Mouse (Mus musculus) fat pad, adult 2 months (tissue): ENCODE measurements around the gene Smtn.

Experiments used
- DNase-seq: peaks from one replicate; pipeline ENCODE4 v3.0.0-alpha.2; 2011; ENCODE audit warnings: low read depth, low spot score; ENCODE audit errors: extremely low read depth

Gene Smtn

DNA sequence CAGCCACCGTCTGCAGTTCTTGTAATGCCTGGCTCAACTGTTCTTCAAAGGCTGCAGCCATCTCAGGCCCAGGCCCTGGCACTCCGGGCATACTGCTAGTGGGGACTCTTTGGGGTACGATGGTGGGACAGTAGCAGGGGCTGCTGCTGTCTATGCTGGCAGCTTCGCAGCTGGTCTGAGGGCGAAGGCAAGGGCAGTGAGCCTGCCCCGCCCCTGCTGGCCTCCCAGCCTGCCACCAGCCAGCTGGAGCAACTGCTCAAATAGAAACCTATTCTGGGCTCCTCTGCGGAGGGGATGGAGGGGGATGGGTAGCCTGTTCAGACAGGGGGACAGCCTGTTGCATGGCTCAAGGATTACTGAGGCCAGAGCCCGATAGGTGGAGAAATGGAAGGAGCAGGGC lies 12.6 kb downstream of the Smtn start:
- DNase-seq = no peak

GRCm38 (mm10) chr11:3526979-3527738 lies 13.3 kb downstream of the Smtn start:
- no peak for DNase-seq

GRCm38 (mm10) chr11:3526207-3526606 lies 14.2 kb downstream of the Smtn start:
- no peak for DNase-seq

DNA sequence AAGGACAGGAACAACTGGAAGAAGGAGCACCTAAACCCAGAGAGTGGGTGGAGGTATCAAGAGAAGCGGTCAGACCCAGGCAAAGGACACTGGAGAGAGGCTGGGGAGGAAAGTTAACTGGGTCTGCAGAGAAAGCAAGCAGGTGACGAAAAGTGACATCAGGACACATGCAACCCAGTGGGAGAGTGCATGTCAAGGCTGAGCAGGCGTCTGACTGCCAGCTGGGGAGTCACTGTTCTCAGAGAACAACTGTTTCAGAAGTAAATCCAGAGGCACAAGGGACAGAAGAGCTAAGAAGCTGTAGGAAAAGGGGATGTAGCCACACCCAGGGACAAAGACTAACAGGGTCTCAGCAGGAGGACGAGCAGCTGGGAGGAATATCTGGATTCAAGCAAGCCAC lies 14.9 kb downstream of the Smtn start:
- no peak for DNase-seq

GRCm38 (mm10) chr11:3523840-3524582 lies 16.4 kb downstream of the Smtn start:
- no peak for DNase-seq

DNA sequence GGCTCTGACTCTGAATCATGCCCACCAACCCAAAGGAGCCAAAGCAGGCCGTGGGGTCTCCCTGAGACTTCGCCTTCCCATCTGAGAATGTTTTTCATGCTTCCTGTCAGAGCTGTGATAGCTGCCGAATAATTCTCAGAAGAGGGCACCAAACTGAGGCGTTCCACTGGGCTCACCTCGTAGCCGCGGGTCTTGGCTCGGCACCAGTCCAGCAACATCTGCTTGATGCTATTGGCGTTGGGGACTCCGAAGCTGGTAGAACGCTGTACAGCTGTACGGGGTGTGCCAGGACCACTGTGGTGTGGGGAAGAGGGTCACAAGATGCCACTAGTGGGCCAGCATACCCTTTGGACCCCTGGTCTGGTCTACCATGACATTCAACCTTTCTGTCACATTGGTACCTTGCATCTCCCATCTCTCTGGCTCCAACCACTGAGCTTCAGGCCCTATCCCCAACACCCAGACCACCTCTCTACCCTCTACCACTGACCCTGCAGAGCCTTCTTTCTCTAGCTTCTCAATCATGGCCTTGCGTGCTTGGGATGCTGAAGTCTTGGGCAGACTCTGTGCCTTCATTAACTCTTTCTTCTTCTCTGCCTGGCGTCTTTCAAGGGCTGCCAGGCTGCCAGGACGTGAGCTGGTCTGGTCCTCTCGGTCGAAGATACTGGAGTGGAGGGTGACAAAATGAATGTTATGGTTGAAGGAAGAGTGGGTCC lies 18.0 kb downstream of the Smtn start:
- no peak for DNase-seq

GRCm38 (mm10) chr11:3521339-3522224 lies 18.8 kb downstream of the Smtn start:
- no peak for DNase-seq

- DNase-seq = no peak
These were observed 19.5 kb downstream of the Smtn start for GRCm38 (mm10) chr11:3520919-3521318.

GRCm38 (mm10) chr11:3519756-3520398 lies 20.5 kb downstream of the Smtn start:
- DNase-seq = no peak

GRCm38 (mm10) chr11:3519051-3519726 lies 21.2 kb downstream of the Smtn start:
- no peak for DNase-seq

DNA sequence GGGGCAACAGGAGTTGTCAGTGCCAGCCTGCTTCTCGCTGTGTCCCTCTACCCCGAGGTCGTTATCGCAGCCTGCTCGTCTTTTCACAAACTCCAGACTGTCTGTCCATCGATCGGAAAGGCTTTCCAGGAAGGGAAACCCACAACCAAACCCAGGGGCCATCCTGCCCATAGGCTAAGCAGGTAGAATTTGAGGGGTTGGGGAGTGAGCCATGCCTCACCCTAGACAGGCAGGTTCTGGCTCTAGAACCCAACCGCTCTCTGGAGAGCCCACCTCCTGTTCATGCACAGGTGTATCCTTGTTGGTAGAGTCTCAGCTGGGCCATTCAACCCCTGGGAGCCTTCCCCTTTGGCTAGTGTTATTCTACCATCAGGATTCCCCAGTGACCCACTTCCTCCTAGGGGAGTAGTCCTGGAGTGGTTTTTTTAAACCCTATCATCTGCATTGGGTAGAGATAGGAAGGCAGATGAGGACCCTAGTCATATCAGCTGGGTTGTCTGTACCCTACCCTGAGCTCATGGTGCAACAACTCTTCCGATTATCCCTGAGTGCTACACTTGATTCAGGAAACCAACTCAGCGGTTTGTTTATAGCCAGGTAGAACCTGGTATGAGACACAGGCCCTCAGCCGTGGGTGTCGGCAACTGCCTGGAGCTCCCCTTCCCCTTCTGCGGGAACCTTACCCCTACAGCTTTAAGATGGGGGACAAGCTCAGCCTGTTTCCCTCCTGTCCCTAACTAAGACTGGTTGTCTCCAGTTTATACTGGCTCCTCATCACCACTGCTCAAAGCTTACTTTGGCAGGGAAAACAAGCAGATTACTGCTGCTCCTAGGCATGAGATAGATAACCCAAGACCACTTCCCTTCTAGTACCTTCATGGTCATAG lies 22.3 kb downstream of the Smtn start:
- no peak for DNase-seq

GRCm38 (mm10) chr11:3516859-3517845 lies 23.3 kb downstream of the Smtn start:
- no peak for DNase-seq

DNA sequence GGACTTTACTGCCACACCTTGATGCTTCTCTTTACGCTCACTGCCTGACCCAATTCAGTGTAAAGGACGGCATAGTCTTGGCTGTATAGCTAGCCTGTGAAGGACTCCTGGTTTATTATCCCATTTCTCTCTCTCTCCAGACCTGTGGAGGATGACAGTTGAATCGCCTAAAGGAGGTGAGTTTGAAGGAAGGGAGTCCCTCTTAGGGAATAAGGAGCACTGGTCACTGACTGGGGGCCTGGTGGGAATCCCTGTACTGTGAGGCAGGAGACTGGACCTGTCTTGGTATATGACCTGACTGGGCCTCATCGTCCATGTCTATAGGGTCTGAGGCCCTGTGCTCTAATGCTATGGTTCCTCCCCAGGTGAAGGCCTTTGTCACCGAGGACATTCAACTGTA lies 24.3 kb downstream of the Smtn start:
- DNase-seq = no peak

DNA sequence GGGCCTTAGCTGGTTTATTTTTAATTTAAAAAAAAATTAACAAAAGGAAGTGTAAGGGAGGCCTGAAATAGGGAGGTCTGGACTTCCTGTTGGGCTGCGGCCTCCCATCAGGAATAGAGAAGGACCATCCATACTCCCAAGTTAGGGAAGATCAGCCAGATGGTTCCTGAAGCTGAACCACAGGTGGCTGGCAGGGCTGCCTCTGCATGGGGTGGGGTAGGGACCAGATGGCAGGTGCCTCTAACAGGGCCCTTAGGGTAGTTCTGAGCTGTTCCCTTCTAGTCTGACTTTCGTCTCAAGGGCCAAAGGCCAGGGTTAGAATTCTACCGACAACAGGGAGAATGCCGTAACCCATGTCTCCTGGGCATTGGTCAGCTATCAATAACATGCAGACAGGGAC lies 24.8 kb downstream of the Smtn start:
- DNase-seq = no peak

DNA sequence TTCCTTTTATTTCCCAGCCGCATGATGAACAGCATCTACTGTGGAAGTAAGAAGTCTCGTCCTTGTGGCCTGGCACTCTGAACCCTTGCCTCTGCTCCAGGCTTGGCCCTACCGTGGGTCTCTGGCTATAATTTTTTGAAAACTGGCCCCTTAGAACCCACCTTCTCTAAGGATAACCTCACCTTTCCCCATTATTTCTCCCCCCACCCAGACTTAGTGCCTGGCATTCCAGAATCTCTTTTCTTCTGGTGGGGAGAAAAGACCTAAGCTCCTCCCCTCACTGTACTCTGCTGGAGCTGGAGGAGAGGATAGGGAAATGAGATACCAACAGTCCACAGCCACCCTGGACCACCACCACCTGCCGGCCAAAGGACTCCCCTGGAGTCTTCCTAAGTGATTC lies 25.2 kb downstream of the Smtn start:
- no peak for DNase-seq

GRCm38 (mm10) chr11:3514529-3515054 lies 25.8 kb downstream of the Smtn start, which contains the start of gene Selenom:
Gene Selenom, plus strand, starts transcription at chr11:3514684.
- no peak for DNase-seq

DNA sequence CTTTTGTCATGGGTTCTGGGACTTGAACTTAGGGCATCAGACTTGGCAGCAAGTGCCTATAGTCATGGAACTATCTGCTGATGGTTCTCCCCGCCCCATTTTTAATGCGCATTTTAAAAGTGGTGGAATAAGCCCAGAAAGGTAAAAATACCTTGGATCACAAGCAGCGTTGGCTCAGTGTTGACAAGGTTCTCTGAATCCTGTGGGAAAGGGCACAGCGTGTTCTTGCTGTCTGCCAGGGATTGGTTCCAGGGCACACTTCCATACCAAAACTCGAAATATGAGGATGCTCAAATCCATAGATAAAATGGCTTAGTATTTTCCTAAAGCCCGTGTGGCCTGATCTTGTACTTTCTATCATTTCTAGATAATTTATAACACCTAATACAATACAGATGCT lies 27.1 kb downstream of the Smtn start:
- no peak for DNase-seq
